Mouse (Mus musculus) effector memory CD4-positive, alpha-beta T cell, adult 5 months (primary cell): ENCODE data around the gene Avpi1. TPM values are rescaled to one million over a fixed set of nuclear protein-coding genes. Genes with fewer than 3 reads are reported as not detected.

Source experiments
- polyA plus RNA-seq: library from polyadenylated mRNA; unstranded; fragments of 100-300 nt; shearing (Covaris generic); gene quantifications from one replicate; pipeline ENCODE4 v1.2.1, GENCODE M21; 2017

The Avpi1 gene
- 33.8 TPM for polyA plus RNA-seq

GRCm38 (mm10) chr19:42128787-42129508 is at the start of gene Avpi1:
Gene Avpi1 (minus strand): TSS chr19:42129059.

DNA sequence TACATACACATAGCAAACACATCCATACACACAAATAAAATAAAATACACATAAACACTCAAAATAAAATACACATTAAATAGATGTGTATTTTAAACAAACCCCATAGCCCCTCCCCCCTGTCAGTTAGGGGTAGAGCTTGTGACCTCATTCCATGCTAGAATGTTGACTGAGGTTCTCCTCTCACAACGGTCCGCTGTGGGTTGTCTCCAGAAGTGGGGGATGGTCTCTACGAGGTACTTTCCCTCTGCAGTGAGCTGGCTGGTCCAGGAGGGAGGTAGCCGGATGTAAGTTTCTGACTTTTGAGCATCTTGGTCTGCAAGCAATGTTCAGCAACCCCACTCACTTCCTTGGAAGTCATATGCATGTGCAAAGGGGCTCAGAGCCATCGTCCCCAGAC is 34.9 kb upstream of the Avpi1 start, which contains the start of gene Zfyve27:
Zfyve27 (plus strand) TSS at position 188 of the 400 bp plus-strand sequence.

GRCm38 (mm10) chr19:42147170-42147768 is 18.4 kb upstream of the Avpi1 start, which contains the start of gene Marveld1:
Gene Marveld1 (plus strand): TSS chr19:42147400.

GRCm38 (mm10) chr19:42089748-42090595 is 38.9 kb downstream of the Avpi1 start, which contains the start of gene Pi4k2a:
Gene Pi4k2a (plus strand): TSS chr19:42090470.

GRCm38 (mm10) chr19:42086166-42086565 is 42.7 kb downstream of the Avpi1 start, which contains the start of gene Morn4:
Gene Morn4 (minus strand): TSS chr19:42086357.

Other genes starting within 250 kb of the Avpi1 start
- gene Rrp12, start 232.9 kb downstream of the Avpi1 start, polyA plus RNA-seq: 30.4 TPM
- gene Pgam1, start 217.1 kb downstream of the Avpi1 start, polyA plus RNA-seq: 173 TPM
- 61.7 TPM for gene Exosc1, start 195.6 kb downstream of the Avpi1 start, polyA plus RNA-seq
- 32.4 TPM for gene Zdhhc16, start 195.6 kb downstream of the Avpi1 start, polyA plus RNA-seq
- gene Mms19, start 147.9 kb downstream of the Avpi1 start, polyA plus RNA-seq: 57.3 TPM
- 5.6 TPM for gene Ubtd1, start 147.3 kb downstream of the Avpi1 start, polyA plus RNA-seq
- not detected for gene Ankrd2, start 93.1 kb downstream of the Avpi1 start, polyA plus RNA-seq
- not detected for gene Hoga1, start 83.4 kb downstream of the Avpi1 start, polyA plus RNA-seq
- not detected for gene 4933411K16Rik, start 76.8 kb downstream of the Avpi1 start, polyA plus RNA-seq
- gene Morn4, start 42.7 kb downstream of the Avpi1 start, polyA plus RNA-seq: 1.9 TPM
- 57.2 TPM for gene Pi4k2a, start 38.6 kb downstream of the Avpi1 start, polyA plus RNA-seq
- gene Marveld1, start 18.3 kb upstream of the Avpi1 start, polyA plus RNA-seq: 18.7 TPM
- gene Zfyve27, start 34.9 kb upstream of the Avpi1 start, polyA plus RNA-seq: 62.3 TPM
- gene Sfrp5, start 73.2 kb upstream of the Avpi1 start, polyA plus RNA-seq: not detected
- not detected for gene Golga7b, start 118.5 kb upstream of the Avpi1 start, polyA plus RNA-seq